Mouse (Mus musculus) forebrain, embryonic 11.5 days (tissue): ENCODE measurements around the gene Cd200. TPM values are rescaled to one million over a fixed set of nuclear protein-coding genes. Genes with fewer than 3 reads are reported as not detected.
"Not testable (repeated sequence)": the region's sequence is repeated elsewhere in the genome, so short reads cannot be mapped to it uniquely, and the experiment has no call there.

Source experiments
- ATAC-seq: fragments of 200-750 bp; cut with Nextera tagmentation; replicated peaks from 2 replicates; pipeline ENCODE4 v1.8.0; 2017; ENCODE audit warnings: moderate TSS enrichment; ENCODE audit not compliant: low FRiP score
- DNase-seq: peaks from one replicate; pipeline ENCODE4 v3.0.0-alpha.2; 2017; ENCODE audit warnings: low spot score
- H3K27ac ChIP-seq: fragments of 300-500 bp; sonication (generic); 2 replicates; pipeline ENCODE4 v1.5.1; 2014; ENCODE audit warnings: low read depth, low read length
- H3K27me3 ChIP-seq: fragments of 300-500 bp; sonication (generic); 2 replicates; pipeline ENCODE4 v1.6.1; 2014; ENCODE audit warnings: mild to moderate bottlenecking, low read length, mixed read lengths; ENCODE audit not compliant: control insufficient read depth, insufficient read depth
- H3K36me3 ChIP-seq: fragments of 300-500 bp; sonication (generic); 2 replicates; pipeline ENCODE4 v1.6.1; 2014; ENCODE audit warnings: mild to moderate bottlenecking, low read length, moderate library complexity, mixed read lengths; ENCODE audit not compliant: control insufficient read depth, insufficient read depth
- H3K4me1 ChIP-seq: fragments of 300-500 bp; sonication (generic); replicated peaks from 2 replicates; pipeline ENCODE4 v1.6.1; 2014; ENCODE audit warnings: low read length, mixed read lengths; ENCODE audit not compliant: control insufficient read depth, insufficient read depth
- H3K4me2 ChIP-seq: fragments of 300-500 bp; sonication (generic); 2 replicates; pipeline ENCODE4 v1.6.1; 2014; ENCODE audit warnings: low read depth, mild to moderate bottlenecking, low read length, moderate library complexity, mixed read lengths; ENCODE audit not compliant: severe bottlenecking
- H3K4me3 ChIP-seq: fragments of 300-500 bp; sonication (generic); 2 replicates; pipeline ENCODE4 v1.5.1; 2014; ENCODE audit warnings: low read depth, low read length
- H3K9ac ChIP-seq: fragments of 300-500 bp; sonication (generic); 2 replicates; pipeline ENCODE4 v1.6.1; 2014; ENCODE audit warnings: low read length
- H3K9me3 ChIP-seq: fragments of 300-500 bp; sonication (generic); 2 replicates; pipeline ENCODE4 v1.6.1; 2016; ENCODE audit warnings: low read length, mixed read lengths; ENCODE audit not compliant: control insufficient read depth
- WGBS: fragments of 180-500 bp; shearing (Covaris S2); extraction: QIAGEN DNeasy Blood & Tissue Kit; methylation state at CpG from one replicate; pipeline ENCODE4 v1.1.7; 2014; 5-methylcytosine and 5-hydroxymethylcytosine counted together
- polyA plus RNA-seq: library from polyadenylated mRNA; unstranded; fragments of >200 nt; fragmentation: Nextera tagmentation; extraction: Ambion mirVana; gene quantifications from 2 replicates; pipeline ENCODE4 v1.2.1, GENCODE M21; 2014

The Cd200 gene
- 27.3 and 33.3 TPM in 2 replicates for polyA plus RNA-seq

- 1% methylated on average over 28 of the region's 28 CpGs for WGBS
- no peaks in the 10 kb centered on the region for H3K36me3 ChIP-seq
These were observed at the start of gene Cd200 for GRCm38 (mm10) chr16:45408425-45409063. TSS of gene Cd200 (minus strand) at chr16:45409053.

GRCm38 (mm10) chr16:45454762-45455161 is 45.9 kb upstream of the Cd200 start:
- H3K27me3 ChIP-seq: no peaks in the 10 kb centered on the region
- DNase-seq: no peak
- no peaks in the 10 kb centered on the region for H3K36me3 ChIP-seq
- no peak overlapping the region for H3K4me2 ChIP-seq
- no peak overlapping the region for H3K4me3 ChIP-seq
- H3K27ac ChIP-seq: no peak overlapping the region
- H3K4me1 ChIP-seq: no peaks in the 10 kb centered on the region
- no peak for ATAC-seq
- H3K9me3 ChIP-seq: no peaks in the 10 kb centered on the region
- no peak overlapping the region for H3K9ac ChIP-seq

More at GRCm38 (mm10) chr16:45408425-45409063, at the start of gene Cd200:
- Histone ChIP-seq H3K9ac (peak within 1 kb of the TSS; percentile 64), H3K9me3 (no peaks in the 10 kb centered on the region), H3K4me2 (peak within 1 kb of the TSS; percentile 54), H3K4me3 (peak within 1 kb of the TSS; percentile 55), H3K4me1 (no peaks in the 10 kb centered on the region), H3K27me3 (no peaks in the 10 kb centered on the region), H3K27ac (no peak within 1 kb of the TSS)
- ATAC-seq (peak; percentile 92), DNase-seq (peak; percentile 68)

- H3K4me2 ChIP-seq: no peak overlapping the region
- H3K9ac ChIP-seq: no peak overlapping the region
- DNase-seq (no peak), ATAC-seq (no peak)
- no peaks in the 10 kb centered on the region for H3K4me1 ChIP-seq
- no peak overlapping the region for H3K4me3 ChIP-seq
- 83% methylated on average over 1 of the region's 1 CpGs for WGBS
- no peak overlapping the region for H3K27ac ChIP-seq
- H3K9me3 ChIP-seq: no peaks in the 10 kb centered on the region
- H3K36me3 ChIP-seq: no peaks in the 10 kb centered on the region
- no peaks in the 10 kb centered on the region for H3K27me3 ChIP-seq
These were observed 28.4 kb upstream of the Cd200 start for GRCm38 (mm10) chr16:45437230-45437739.

GRCm38 (mm10) chr16:45435591-45435990 is 26.7 kb upstream of the Cd200 start:
- no peak for DNase-seq
- no peak for ATAC-seq

GRCm38 (mm10) chr16:45427651-45428050 is 18.8 kb upstream of the Cd200 start:
- Histone ChIP-seq H3K36me3 (no peaks in the 10 kb centered on the region), H3K9ac (no peak overlapping the region), H3K27ac (no peak overlapping the region), H3K4me1 (no peaks in the 10 kb centered on the region), H3K27me3 (no peaks in the 10 kb centered on the region), H3K9me3 (no peaks in the 10 kb centered on the region), H3K4me2 (no peak overlapping the region), H3K4me3 (no peak overlapping the region)
- 94% methylated on average over 9 of the region's 9 CpGs for WGBS
- ATAC-seq: no peak
- no peak for DNase-seq

More at GRCm38 (mm10) chr16:45435591-45435990, 26.7 kb upstream of the Cd200 start:
- Histone ChIP-seq H3K4me1 (no peaks in the 10 kb centered on the region), H3K27me3 (no peaks in the 10 kb centered on the region), H3K4me2 (no peak overlapping the region), H3K9ac (no peak overlapping the region), H3K36me3 (no peaks in the 10 kb centered on the region), H3K27ac (no peak overlapping the region), H3K9me3 (no peaks in the 10 kb centered on the region), H3K4me3 (no peak overlapping the region)

GRCm38 (mm10) chr16:45413497-45413896 is 4.6 kb upstream of the Cd200 start:
- ATAC-seq (no peak), DNase-seq (no peak)
- Histone ChIP-seq H3K9me3 (no peaks in the 10 kb centered on the region), H3K36me3 (no peaks in the 10 kb centered on the region), H3K27ac (no peak overlapping the region), H3K4me3 (no peak overlapping the region), H3K9ac (no peak overlapping the region), H3K4me2 (no peak overlapping the region), H3K4me1 (no peaks in the 10 kb centered on the region), H3K27me3 (no peaks in the 10 kb centered on the region)

GRCm38 (mm10) chr16:45409064-45409446 is 202 bp upstream of the Cd200 start:
- H3K4me3 ChIP-seq: peak overlapping the region; percentile 55
- not testable (repeated sequence) for H3K27me3 ChIP-seq, DNase-seq, H3K4me1 ChIP-seq, H3K36me3 ChIP-seq, H3K27ac ChIP-seq, H3K9me3 ChIP-seq
- H3K9ac ChIP-seq: peak overlapping the region; percentile 64
- peak; percentile 34 for ATAC-seq
- peak overlapping the region; percentile 54 for H3K4me2 ChIP-seq
- 41% methylated on average over 7 of the region's 7 CpGs for WGBS

- no peak for DNase-seq
- Histone ChIP-seq H3K4me1 (no peaks in the 10 kb centered on the region), H3K9ac (peak overlapping the region; percentile 64), H3K27ac (no peak overlapping the region), H3K4me3 (peak overlapping the region; percentile 55), H3K9me3 (no peaks in the 10 kb centered on the region), H3K4me2 (peak overlapping the region; percentile 54), H3K36me3 (no peaks in the 10 kb centered on the region), H3K27me3 (no peaks in the 10 kb centered on the region)
- 38% methylated on average over 9 of the region's 9 CpGs for WGBS
- ATAC-seq: no peak
These were observed 1.0 kb downstream of the Cd200 start for GRCm38 (mm10) chr16:45407645-45408400.
